Mouse (Mus musculus) kidney, embryonic 16.5 days (tissue): ENCODE measurements around the gene Fbxo21. TPM values are rescaled to one million over a fixed set of nuclear protein-coding genes. Genes with fewer than 3 reads are reported as not detected.

ENCODE experiments used
- ATAC-seq: fragments of 200-750 bp; cut with Nextera tagmentation; 2 replicates; pipeline ENCODE4 v1.8.0; 2017; ENCODE audit warnings: moderate TSS enrichment; ENCODE audit not compliant: low FRiP score, low TSS enrichment
- H3K27ac ChIP-seq: fragments of 300-500 bp; sonication (generic); 2 replicates; pipeline ENCODE4 v1.5.1; 2014; ENCODE audit warnings: low read length
- H3K27me3 ChIP-seq: fragments of 300-500 bp; sonication (generic); 2 replicates; pipeline ENCODE4 v1.6.1; 2014; ENCODE audit warnings: low read length, control low read depth, mixed read lengths; ENCODE audit not compliant: insufficient read depth
- H3K36me3 ChIP-seq: fragments of 300-500 bp; sonication (generic); 2 replicates; pipeline ENCODE4 v1.6.1; 2014; ENCODE audit warnings: low read length, control low read depth, mixed read lengths; ENCODE audit not compliant: insufficient read depth
- H3K4me1 ChIP-seq: fragments of 300-500 bp; sonication (generic); 2 replicates; pipeline ENCODE4 v1.6.1; 2014; ENCODE audit warnings: low read length, control low read depth, mixed read lengths; ENCODE audit not compliant: insufficient read depth
- H3K4me2 ChIP-seq: fragments of 300-500 bp; sonication (generic); replicated peaks from 2 replicates; pipeline ENCODE4 v1.6.1; 2014; ENCODE audit warnings: low read depth, low read length
- H3K4me3 ChIP-seq: fragments of 300-500 bp; sonication (generic); 2 replicates; pipeline ENCODE4 v1.5.1; 2014; ENCODE audit warnings: mild to moderate bottlenecking, low read length
- H3K9ac ChIP-seq: fragments of 300-500 bp; sonication (generic); replicated peaks from 2 replicates; pipeline ENCODE4 v1.6.1; 2014; ENCODE audit warnings: low read length
- H3K9me3 ChIP-seq: fragments of 300-500 bp; sonication (generic); 2 replicates; pipeline ENCODE4 v1.6.1; 2016; ENCODE audit warnings: low read length, control low read depth
- WGBS: fragments of 180-500 bp; shearing (Covaris S2); extraction: QIAGEN DNeasy Blood & Tissue Kit; methylation state at CpG from one replicate; pipeline ENCODE4 v1.1.7; 2014; 5-methylcytosine and 5-hydroxymethylcytosine counted together
- polyA plus RNA-seq: library from polyadenylated mRNA; unstranded; fragments of >200 nt; fragmentation: Nextera tagmentation; extraction: Ambion mirVana; gene quantifications from 2 replicates; pipeline ENCODE4 v1.2.1, GENCODE M21; 2015

Fbxo21 gene
- 85.6 and 87.5 TPM in 2 replicates for polyA plus RNA-seq

DNA sequence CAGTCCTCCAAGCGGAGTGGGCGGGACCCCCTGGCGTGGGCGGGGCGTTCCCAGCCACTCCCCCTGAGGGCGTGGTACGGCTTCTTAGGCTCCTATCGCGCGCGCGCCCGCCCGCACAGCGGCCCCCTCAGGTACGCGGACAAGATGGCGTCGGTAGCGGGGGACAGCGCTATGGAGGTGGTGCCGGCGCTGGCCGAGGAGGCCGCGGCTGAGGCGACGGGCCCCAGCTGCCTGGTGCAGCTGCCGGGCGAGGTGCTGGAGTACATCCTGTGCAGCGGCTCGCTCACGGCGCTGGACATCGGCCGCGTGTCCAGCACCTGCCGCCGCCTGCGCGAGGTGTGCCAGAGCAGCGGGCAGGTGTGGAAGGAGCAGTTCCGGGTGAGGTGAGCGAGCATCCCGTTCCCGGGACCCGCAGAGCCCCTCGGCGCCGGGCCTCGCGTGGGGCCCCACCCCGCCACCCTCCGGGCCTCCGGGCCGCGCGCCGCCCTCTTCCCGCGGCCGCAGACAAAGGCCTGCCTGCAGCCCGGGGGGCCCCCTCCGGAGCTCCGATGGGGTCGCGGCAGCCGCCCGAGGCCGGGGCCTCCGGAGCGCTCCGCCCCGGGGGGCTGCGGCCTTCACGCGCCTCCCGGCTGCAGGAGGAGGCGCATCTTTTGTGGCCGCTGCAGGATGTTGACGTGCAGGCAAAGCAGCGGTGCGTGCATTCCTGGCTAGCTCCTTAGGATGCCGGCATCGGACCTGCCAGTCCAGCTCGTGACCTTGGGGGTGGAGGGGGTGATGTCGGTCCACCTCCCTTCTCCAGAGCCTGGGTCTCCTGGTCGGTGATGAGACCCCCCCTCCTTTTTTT is at the start of gene Fbxo21:
Fbxo21 (plus strand) TSS at position 74 of the 844 bp plus-strand sequence.
- Histone ChIP-seq H3K4me1 (peaks cover 21% of the 10 kb centered on the region), H3K4me3 (peak within 1 kb of the TSS; percentile 94), H3K9ac (peak within 1 kb of the TSS; percentile 95), H3K36me3 (peaks cover 17% of the 10 kb centered on the region), H3K27ac (peak within 1 kb of the TSS; percentile 68), H3K4me2 (peak within 1 kb of the TSS; percentile 85), H3K9me3 (no peaks in the 10 kb centered on the region), H3K27me3 (no peaks in the 10 kb centered on the region)
- peak; percentile 90 for ATAC-seq
- under 1% methylated on average over 86 of the region's 88 CpGs for WGBS

DNA sequence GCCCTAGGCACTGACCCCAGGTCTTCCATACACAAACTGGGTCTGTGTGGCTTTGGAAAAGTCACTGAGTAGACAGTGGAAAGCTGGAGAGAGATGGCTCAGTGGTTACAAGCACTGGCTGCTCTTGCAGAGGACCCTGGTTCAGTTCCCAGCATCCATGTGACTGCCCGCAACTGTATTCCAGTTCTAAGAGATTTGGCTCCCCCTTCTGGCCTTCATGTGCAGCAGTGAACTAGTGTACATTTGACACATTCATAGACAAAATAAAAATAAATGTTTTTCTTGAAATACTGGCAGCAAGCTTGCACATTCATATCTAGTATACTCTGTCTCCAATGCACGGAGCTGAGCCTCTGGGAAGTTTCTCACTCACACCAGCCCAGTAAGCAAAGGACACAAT is 48.0 kb upstream of the Fbxo21 start:
- Histone ChIP-seq H3K4me1 (no peaks in the 10 kb centered on the region), H3K4me3 (no peak overlapping the region), H3K9ac (no peak overlapping the region), H3K9me3 (no peaks in the 10 kb centered on the region), H3K4me2 (no peak overlapping the region), H3K36me3 (no peaks in the 10 kb centered on the region), H3K27me3 (no peaks in the 10 kb centered on the region), H3K27ac (no peak overlapping the region)
- ATAC-seq = no peak
- WGBS = 95% methylated on average over 2 of the region's 2 CpGs

DNA sequence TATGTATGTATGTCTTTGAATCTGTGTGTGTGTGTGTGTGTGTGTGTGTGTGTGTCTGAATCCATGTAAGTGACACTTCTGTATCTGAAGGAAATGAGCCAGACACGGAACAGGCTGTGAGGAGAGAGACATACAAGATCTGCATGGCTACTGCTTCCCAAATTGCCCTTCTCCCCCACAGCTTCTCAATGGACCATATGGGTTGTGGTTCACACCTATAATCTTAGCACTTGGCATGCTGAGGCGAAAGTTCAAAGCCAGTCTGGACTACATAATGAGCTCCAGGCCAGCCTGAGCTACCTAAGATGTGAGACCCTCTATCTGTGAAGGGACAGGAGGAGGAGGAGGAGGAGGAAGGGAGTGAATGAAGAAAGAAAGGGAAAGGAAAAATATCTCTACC is 44.3 kb upstream of the Fbxo21 start:
- Histone ChIP-seq H3K9ac (no peak overlapping the region), H3K4me2 (no peak overlapping the region), H3K27me3 (0 out of 2 replicates have a peak, but pooled peaks cover 2% of the 10 kb centered on the region), H3K27ac (no peak overlapping the region), H3K4me1 (no peaks in the 10 kb centered on the region), H3K4me3 (no peak overlapping the region), H3K9me3 (no peaks in the 10 kb centered on the region), H3K36me3 (no peaks in the 10 kb centered on the region)
- ATAC-seq = no peak
- WGBS = 67% methylated on average over 2 of the region's 2 CpGs

DNA sequence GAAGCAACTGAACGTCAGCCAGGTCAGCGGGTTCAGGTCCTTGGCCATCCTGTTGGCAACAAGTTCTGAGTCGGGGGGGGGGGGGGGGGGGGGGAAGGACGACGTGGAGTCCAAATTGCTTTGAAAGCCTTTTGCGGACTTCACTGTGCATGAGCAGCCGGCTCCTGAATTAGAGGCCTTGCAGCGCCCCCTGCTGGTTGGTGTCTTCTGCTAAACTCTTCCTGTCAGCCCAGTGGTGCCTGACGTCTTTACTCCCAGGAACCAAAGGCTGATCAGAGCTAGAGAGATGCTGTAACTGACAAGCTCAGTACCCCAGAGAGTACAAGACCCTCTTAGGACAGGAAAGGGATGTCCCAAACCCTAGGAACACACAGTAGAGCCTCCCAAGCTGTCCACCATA is 43.7 kb upstream of the Fbxo21 start:
- Histone ChIP-seq H3K4me2 (no peak overlapping the region), H3K4me1 (no peaks in the 10 kb centered on the region), H3K27me3 (0 out of 2 replicates have a peak, but pooled peaks cover 3% of the 10 kb centered on the region), H3K9me3 (no peaks in the 10 kb centered on the region), H3K36me3 (no peaks in the 10 kb centered on the region), H3K9ac (no peak overlapping the region), H3K27ac (no peak overlapping the region), H3K4me3 (no peak overlapping the region)
- ATAC-seq = 0 out of 2 replicates have a peak, but pooled peaks have one; percentile 61
- 2% methylated on average over 8 of the region's 9 CpGs for WGBS

DNA sequence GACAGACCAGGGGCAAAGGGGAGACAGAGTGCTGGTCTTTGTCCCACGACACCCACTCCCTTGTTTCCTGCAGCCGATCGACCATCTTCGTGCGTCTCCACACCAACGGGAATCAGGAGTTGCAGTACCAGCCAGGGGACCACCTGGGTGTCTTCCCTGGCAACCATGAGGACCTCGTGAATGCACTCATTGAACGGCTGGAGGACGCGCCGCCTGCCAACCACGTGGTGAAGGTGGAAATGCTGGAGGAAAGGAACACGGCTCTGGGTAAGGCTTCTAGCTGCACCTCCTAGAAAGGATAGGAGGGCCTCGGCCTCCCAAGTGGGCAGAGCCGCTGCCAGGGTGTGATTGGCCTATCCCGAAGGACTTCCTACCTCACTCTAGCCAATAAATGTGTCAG is 40.2 kb upstream of the Fbxo21 start:
- Histone ChIP-seq H3K27me3 (0 out of 2 replicates have a peak, but pooled peaks cover 3% of the 10 kb centered on the region), H3K4me2 (no peak overlapping the region), H3K4me1 (peaks cover 5% of the 10 kb centered on the region; the same call in 1 of the 2 replicates), H3K9me3 (no peaks in the 10 kb centered on the region), H3K9ac (no peak overlapping the region), H3K27ac (no peak overlapping the region), H3K4me3 (no peak overlapping the region), H3K36me3 (no peaks in the 10 kb centered on the region)
- WGBS = 66% methylated on average over 16 of the region's 16 CpGs
- no peak for ATAC-seq

DNA sequence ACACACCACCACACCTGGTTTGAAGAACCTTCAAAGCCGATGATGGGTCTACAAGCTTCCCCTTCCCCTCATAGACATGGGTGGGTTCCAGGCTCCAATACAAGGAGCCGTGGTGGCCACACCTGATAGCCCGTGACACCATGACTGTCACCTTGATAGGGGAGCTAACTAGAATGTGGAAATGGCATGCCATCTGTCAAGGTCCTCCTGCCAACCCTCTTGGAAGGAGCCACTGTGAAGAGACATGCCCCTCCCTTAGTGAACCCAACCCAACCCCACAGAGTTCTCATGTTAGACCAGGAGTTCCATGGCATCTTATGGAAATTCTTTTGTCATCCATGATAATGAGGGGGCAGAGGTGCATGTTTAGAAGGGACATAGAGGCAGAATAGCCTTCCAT is 39.3 kb upstream of the Fbxo21 start:
- Histone ChIP-seq H3K27me3 (0 out of 2 replicates have a peak, but pooled peaks cover 3% of the 10 kb centered on the region), H3K27ac (no peak overlapping the region), H3K9me3 (no peaks in the 10 kb centered on the region), H3K36me3 (no peaks in the 10 kb centered on the region), H3K9ac (no peak overlapping the region), H3K4me1 (peaks cover 5% of the 10 kb centered on the region; the same call in 1 of the 2 replicates), H3K4me3 (no peak overlapping the region), H3K4me2 (no peak overlapping the region)
- WGBS = 82% methylated on average over 3 of the region's 3 CpGs
- no peak for ATAC-seq

DNA sequence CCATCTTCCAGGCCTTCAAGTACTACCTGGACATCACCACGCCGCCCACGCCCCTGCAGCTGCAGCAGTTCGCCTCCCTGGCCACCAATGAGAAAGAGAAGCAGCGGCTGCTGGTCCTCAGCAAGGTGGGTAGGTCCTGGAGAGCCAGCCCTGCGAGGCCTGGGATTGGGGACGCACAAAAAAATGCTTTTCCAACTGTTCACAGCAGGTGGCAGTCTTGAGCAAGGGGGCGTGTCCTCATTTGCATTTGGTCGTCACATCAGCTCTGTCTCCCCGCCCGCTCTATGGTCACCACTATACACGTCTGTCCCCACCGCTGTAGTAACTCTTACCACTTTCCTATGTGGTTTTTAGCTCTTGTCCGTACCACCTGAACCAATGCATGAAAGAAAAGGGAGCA is 38.3 kb upstream of the Fbxo21 start:
- H3K4me2 ChIP-seq = peak overlapping the region; percentile 54
- peak; percentile 76 for ATAC-seq
- H3K4me3 ChIP-seq = peak overlapping the region; percentile 38
- no peak overlapping the region for H3K27ac ChIP-seq
- no peaks in the 10 kb centered on the region for H3K36me3 ChIP-seq
- peaks cover 5% of the 10 kb centered on the region; the same call in 1 of the 2 replicates for H3K4me1 ChIP-seq
- 14% methylated on average over 14 of the region's 14 CpGs for WGBS
- peak overlapping the region; percentile 46 for H3K9ac ChIP-seq
- H3K9me3 ChIP-seq = no peaks in the 10 kb centered on the region
- 0 out of 2 replicates have a peak, but pooled peaks cover 3% of the 10 kb centered on the region for H3K27me3 ChIP-seq

DNA sequence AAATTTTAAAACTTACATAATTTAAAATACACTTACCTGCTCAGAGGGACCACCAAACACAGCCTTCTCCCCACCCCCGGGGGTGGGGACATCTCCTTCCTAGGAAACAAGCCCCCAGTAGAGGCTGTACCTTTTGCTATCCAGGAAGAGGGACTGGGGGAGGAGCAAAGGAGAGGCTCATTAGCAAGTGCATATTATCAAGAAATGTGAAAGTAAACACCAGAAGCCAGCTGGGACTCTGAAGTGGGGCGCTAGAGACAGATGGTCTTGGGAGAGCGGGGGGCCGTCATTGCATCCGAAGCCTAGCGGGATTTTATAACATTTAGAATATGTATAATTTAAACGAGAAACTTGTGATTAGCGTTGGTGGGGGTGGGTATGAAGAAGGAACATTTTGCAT is 37.1 kb upstream of the Fbxo21 start:
- H3K27me3 ChIP-seq = 0 out of 2 replicates have a peak, but pooled peaks cover 3% of the 10 kb centered on the region
- no peak for ATAC-seq
- no peak overlapping the region for H3K9ac ChIP-seq
- no peak overlapping the region for H3K4me3 ChIP-seq
- 83% methylated on average over 8 of the region's 8 CpGs for WGBS
- no peaks in the 10 kb centered on the region for H3K36me3 ChIP-seq
- no peaks in the 10 kb centered on the region for H3K9me3 ChIP-seq
- peaks cover 5% of the 10 kb centered on the region; the same call in 1 of the 2 replicates for H3K4me1 ChIP-seq
- H3K27ac ChIP-seq = no peak overlapping the region
- H3K4me2 ChIP-seq = no peak overlapping the region

DNA sequence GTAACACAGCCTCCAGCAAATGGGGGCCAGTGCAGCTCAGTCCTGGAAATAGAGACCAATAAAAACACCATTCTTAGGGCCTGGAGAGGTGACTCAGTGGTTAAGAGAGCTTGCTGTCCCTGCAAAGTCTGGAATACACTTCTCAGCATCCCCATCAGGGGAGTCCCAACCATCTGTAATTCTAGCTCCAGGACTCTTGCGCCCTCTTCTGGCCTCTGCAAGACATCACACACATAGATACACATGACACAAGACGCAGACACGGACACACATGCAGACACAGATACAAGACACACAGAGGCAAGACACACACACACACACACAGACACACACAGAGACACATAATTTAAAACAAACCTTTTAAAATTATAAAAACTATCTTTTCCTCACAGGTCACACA is 35.0 kb upstream of the Fbxo21 start:
- no peak overlapping the region for H3K27ac ChIP-seq
- no peak overlapping the region for H3K4me3 ChIP-seq
- H3K9me3 ChIP-seq = no peaks in the 10 kb centered on the region
- H3K4me2 ChIP-seq = no peak overlapping the region
- H3K9ac ChIP-seq = no peak overlapping the region
- WGBS = 78% methylated on average over 3 of the region's 3 CpGs
- H3K4me1 ChIP-seq = peaks cover 5% of the 10 kb centered on the region; the same call in 1 of the 2 replicates
- H3K36me3 ChIP-seq = no peaks in the 10 kb centered on the region
- no peak for ATAC-seq
- 0 out of 2 replicates have a peak, but pooled peaks cover 3% of the 10 kb centered on the region for H3K27me3 ChIP-seq

DNA sequence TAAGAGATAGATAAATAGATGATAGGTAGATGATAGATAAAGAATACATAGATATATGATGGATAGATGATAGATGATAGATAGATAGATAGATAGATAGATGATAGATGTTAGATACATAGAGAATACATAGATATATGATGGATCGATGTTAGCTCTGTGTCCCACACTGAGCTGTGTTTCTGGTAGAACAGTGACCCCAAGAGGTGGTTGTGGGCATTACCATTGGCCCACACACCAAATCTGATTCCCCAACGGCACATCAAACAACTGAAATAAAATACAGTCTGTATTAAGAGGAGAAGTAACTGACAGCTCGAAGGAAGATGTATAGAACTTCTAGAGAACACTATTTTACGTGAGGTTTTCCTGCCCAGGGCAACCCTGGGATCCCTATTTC is 29.9 kb upstream of the Fbxo21 start:
- H3K4me2 ChIP-seq = no peak overlapping the region
- H3K4me3 ChIP-seq = no peak overlapping the region
- H3K36me3 ChIP-seq = no peaks in the 10 kb centered on the region
- 17% methylated on average over 4 of the region's 4 CpGs for WGBS
- no peaks in the 10 kb centered on the region for H3K27me3 ChIP-seq
- no peak overlapping the region for H3K27ac ChIP-seq
- H3K9me3 ChIP-seq = no peaks in the 10 kb centered on the region
- H3K4me1 ChIP-seq = no peaks in the 10 kb centered on the region
- H3K9ac ChIP-seq = no peak overlapping the region
- no peak for ATAC-seq
